Mouse (Mus musculus) hematopoietic stem cell, adult 5-6 weeks (primary cell): ENCODE results near the gene Maco1. TPM values are rescaled to one million over a fixed set of nuclear protein-coding genes. Genes with fewer than 3 reads are reported as not detected.

Experiments
- ATAC-seq, 2 experiments: fragments of 125-278 bp in 1 of 2; replicated peaks in 1 of 2; 2 replicates each; pipeline ENCODE4 v1.8.0; 2016 to 2017; ENCODE audit warnings: inconsistent platforms in 2 of 2, mild to moderate bottlenecking in 2 of 2, moderate number of reproducible peaks in 2 of 2, low read depth in 1 of 2, moderate TSS enrichment in 1 of 2; ENCODE audit not compliant: low FRiP score in 2 of 2, poor library complexity in 2 of 2, severe bottlenecking in 2 of 2, insufficient read depth in 1 of 2, low TSS enrichment in 1 of 2
- total RNA-seq: library from RNA; stranded (forward); fragments of 172-1452, 232-1000 nt; gene quantifications from 2 replicates; pipeline ENCODE4 v1.2.3, GENCODE M21; 2017

Maco1 gene
- total RNA-seq, 1 experiment from 2014 or later = 79.2 TPM

- ATAC-seq = peak; percentile 63 to 68; a peak in 3 of 4 replicates
These were observed 85.5 kb downstream of the Maco1 start, which contains the start of gene Ldlrap1 for GRCm38 (mm10) chr4:134767426-134768225. Gene Ldlrap1, minus strand, starts transcription at chr4:134768024.

- no peak for ATAC-seq
These were observed 86.2 kb downstream of the Maco1 start for GRCm38 (mm10) chr4:134766904-134767425.

- ATAC-seq = no peak
These were observed 86.9 kb downstream of the Maco1 start for GRCm38 (mm10) chr4:134766277-134766676.

- no peak for ATAC-seq
These were observed 88.8 kb downstream of the Maco1 start for GRCm38 (mm10) chr4:134764333-134764732.

DNA sequence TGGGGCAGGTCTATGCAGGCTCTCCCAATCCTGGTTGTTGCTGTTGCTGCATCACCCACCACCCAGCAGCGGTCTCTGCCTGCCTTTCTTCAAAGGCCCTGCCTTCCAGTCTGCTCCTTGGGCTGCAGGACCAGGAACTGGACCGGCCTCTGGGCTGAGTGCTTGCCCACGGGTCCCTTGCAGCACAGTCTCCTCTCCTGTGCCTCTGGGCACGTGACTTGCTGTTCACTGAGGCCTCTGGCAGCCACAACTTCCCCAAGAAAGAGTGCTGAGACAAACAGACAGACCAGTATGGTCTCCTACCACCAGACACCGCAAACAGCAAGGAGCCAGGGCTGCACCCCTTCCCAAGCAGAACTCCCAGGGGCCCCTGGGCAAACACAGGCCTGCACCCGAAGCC, 90.8 kb downstream of the Maco1 start:
- peak; percentile 58 to 65 for ATAC-seq

GRCm38 (mm10) chr4:134760793-134761201, 92.3 kb downstream of the Maco1 start:
- ATAC-seq = no peak; a peak in 1 of 4 replicates

- no peak for ATAC-seq
These were observed 92.9 kb downstream of the Maco1 start for GRCm38 (mm10) chr4:134760281-134760680.

GRCm38 (mm10) chr4:134759564-134759963, 93.6 kb downstream of the Maco1 start:
- ATAC-seq = no peak

DNA sequence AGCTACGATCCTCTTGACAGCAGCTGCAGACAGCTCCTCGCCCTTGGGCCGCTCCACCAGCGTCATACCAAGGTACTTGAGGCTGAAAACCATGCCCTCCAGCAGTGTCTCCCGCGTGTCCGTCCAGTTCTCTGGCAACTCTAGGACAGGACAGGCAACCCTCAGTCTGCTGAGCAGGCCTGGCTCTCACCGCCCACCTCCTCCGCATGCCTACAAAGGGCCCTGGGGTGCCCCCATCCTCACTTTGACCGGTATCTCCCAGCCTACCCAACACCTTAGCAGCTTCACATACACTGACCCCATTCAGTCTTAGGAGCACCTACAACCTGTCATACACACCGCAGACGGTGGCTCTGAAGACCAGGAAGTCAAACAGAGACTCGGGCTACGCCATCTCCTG, 94.2 kb downstream of the Maco1 start:
- ATAC-seq = no peak

DNA sequence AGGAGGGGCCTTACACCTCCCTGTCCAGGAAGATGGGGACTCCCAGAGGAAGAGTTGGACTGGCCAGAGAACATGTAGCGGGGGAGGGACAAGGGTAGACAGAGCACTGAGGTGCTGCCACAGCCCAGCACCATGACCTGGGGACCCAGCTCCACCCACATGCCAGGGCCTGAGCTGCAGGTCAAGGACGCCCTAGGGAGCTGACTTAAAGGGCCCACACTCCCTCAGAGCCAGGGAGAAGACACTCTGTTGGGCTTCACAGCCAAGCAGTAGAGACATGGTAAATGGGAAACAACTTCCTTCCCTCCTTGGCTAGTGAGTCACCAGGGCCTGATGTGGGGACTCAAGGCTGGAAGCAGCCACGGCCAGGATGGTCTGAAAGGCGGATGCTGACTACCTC, 94.8 kb downstream of the Maco1 start:
- no peak for ATAC-seq

DNA sequence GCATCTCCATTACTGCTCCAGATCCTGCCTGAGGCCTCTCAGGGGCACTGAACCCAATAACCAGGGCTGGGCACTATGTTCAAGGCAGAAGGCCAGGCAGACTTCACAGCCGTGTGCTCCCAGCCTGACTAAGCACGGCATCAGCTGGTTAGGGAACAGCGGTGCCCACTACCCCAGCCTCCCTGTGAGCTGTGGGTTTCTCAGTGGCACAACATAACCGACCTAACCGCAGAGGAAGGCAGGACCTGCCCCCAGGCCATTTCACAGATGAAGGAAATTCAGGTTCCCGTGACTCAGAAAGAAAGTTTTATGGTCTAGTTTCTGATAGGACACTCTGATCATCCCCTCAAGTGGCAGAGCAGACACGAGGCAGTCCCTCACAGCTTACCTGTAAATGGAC, 96.2 kb downstream of the Maco1 start:
- peak in 1 of 2 experiments; percentile 36; a peak in 2 of 4 replicates for ATAC-seq

DNA sequence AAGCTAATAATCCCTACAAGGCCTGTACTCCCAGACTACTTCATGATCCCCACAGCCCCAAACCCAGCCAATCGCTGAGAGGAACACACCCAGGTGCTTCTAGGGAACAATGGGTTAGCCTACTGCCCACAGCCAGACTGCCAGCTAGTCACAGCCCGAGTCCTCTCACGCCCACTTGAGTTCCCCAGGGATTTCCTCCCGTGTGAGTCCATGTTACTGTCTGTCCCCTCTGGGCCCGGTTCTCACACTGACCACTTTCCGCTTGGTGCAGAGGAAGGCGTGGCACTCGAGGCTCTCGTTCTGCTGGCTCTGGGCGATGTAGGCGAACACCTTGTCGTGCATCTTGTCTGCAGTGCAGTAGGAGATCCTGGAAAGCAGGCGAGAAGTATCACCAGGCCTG, 98.2 kb downstream of the Maco1 start:
- no peak for ATAC-seq

GRCm38 (mm10) chr4:134754371-134754770, 98.8 kb downstream of the Maco1 start:
- ATAC-seq = no peak

DNA sequence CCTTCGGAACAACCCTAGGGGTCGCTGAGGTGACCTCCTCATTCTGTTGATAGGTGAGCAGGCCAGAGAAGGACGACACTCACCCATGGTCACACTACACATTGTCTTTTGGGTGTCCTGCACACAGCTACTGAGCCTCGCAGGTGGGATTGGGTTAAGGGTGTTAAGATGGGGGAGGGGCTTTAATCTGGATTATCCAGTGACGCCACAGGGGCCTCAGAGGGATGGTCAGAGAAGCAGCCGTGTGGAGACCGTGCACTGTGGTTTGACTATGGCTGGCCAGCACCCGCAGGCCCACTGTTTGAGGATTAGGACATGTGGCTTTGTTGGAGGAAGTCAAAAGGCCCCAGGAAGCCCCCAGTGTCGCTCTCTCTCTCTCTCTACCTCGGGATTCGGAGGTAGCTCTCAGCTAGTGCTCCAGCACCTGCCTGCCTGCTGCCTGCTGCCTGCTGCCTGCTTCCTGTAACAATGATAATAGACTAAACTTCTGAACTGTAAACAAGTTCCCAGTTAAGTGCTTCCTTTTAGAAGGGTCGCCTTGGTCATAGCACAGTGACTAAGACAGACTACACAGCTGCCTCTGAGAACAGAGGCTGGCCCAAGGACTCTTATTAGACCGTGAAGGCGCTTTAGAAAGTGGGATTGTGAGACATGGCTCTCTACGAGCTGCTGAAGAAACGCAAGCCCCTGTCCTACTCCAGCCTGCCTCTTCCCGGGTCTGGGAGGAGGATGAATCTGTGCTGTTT, 99.5 kb downstream of the Maco1 start:
- peak; percentile 35 to 36 for ATAC-seq

DNA sequence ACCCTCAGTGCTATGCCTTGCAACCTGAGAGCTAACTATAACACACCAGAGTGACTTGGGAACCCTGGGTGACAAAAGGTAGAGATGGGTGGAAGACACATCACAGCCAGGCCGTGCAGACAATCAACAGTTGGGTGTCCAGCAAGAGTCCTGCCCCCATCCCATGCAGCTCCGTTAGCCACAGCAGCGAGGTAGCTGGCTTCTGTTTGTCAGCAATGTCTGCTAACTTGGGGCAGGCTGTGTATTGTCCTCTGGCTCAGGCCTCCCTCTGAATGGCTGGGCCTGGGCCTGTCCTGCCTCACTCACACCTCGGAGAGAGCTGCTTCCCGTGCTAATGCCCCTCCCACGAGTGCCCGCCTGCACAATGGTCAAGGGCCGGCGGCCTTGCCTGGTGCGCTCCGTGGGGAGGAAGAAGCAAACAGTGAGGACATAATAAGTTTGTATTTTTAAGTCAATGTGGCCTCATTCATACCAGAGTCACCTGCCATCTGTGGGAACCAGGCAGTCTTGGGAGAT, 100.2 kb downstream of the Maco1 start:
- ATAC-seq = no peak
